ENCODE assay signal across 10 mouse cellular contexts in the genomic region with DNA sequence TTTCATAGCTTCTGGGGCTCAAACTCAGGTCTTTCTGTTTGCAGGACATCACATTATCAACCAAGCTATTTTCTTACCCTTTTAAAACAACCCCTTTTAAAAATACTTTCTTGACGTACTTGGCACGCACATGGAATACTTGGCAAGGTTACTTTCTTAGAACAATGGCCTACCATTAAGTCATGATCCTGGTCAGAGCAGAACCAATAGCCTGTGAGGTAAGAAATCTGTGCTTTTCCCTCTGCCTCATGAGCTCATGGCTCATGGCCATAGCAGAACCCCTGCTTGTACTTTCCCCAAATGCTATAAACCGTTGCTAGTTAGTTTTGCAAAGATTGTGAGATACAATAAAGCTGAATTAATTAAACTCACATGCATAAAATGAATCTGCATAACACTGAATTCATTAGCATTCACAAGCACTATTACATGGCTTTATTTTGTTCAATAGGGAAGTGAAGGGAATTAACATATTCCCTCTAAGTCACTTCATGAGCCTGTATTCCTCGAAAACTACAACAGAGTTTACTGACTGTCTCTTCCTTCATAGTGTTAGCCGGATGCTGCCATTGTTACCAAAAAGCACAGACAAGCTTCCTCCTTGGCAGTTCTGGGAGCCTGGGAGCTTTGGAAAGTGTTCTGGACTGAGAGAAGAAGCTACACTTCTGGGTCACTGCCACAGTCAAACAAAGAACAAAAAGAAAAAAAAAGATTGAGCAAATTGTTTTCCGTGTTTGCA. TPM values are rescaled to one million over a fixed set of nuclear protein-coding genes. Genes with fewer than 3 reads are reported as not detected.
DNase-seq lines count a peak whose midpoint lies in the region; ATAC-seq lines count a peak whose summit lies in the region.
"Had no signal": no experiment of that assay in that cellular context is flagged by ENCODE, and none has a peak within 500 bp of the region (broad histone marks: within the 10 kb centered on the region; RNA-seq: fewer than 3 reads in every experiment).

No protein-coding gene starts in this region.

- ATAC-seq in midbrain, embryonic 12.5 days (ENCODE audit: low FRiP score, low read depth), result 0 out of 2 replicates have a peak, but pooled peaks have one; percentile 34
- ATAC-seq in midbrain, embryonic 11.5 days (ENCODE audit: low FRiP score), result no peak
- ATAC-seq in intestine, embryonic 16.5 days, result no peak
- no peak; the same call in 1 of the 2 replicates for ATAC-seq in neural tube, embryonic 14.5 days (ENCODE audit: low read depth)

- intact Hi-C loops in left cerebral cortex, postnatal 36 days (cut with DNase I), result no loop called here

- no peaks in the 10 kb centered on the region for H3K27me3 ChIP-seq in midbrain, embryonic 12.5 days
- no peaks in the 10 kb centered on the region for H3K27me3 ChIP-seq in midbrain, embryonic 11.5 days (ENCODE audit: control insufficient read depth, insufficient read depth, low read length)
- H3K27me3 ChIP-seq in intestine, embryonic 16.5 days (replicated peaks; ENCODE audit: control insufficient read depth, insufficient read depth, low read length), result no peaks in the 10 kb centered on the region
- no peaks in the 10 kb centered on the region for H3K27me3 ChIP-seq in neural tube, embryonic 14.5 days (ENCODE audit: control insufficient read depth, insufficient read depth, low read length)

- no peak overlapping the region for H3K27ac ChIP-seq in midbrain, embryonic 12.5 days (replicated peaks)
- no peak overlapping the region for H3K27ac ChIP-seq in midbrain, embryonic 11.5 days (ENCODE audit: low read depth, low read length)
- H3K27ac ChIP-seq in intestine, embryonic 16.5 days (ENCODE audit: low read length), result 0 out of 2 replicates have a peak overlapping the region, but pooled peaks have one; percentile 21
- H3K27ac ChIP-seq in neural tube, embryonic 14.5 days (ENCODE audit: low read depth, low read length), result 0 out of 2 replicates have a peak overlapping the region, but pooled peaks have one; percentile 24

- H3K4me1 ChIP-seq in midbrain, embryonic 12.5 days, result peaks cover 5% of the 10 kb centered on the region
- no peaks in the 10 kb centered on the region for H3K4me1 ChIP-seq in midbrain, embryonic 11.5 days (ENCODE audit: control insufficient read depth, insufficient read depth, low read length)
- 0 out of 2 replicates have a peak, but pooled peaks cover 3% of the 10 kb centered on the region for H3K4me1 ChIP-seq in intestine, embryonic 16.5 days (ENCODE audit: control insufficient read depth, insufficient read depth, low read length)
- H3K4me1 ChIP-seq in neural tube, embryonic 14.5 days (ENCODE audit: control insufficient read depth, insufficient read depth, low read length), result peaks cover 5% of the 10 kb centered on the region; the same call in 1 of the 2 replicates
- H3K4me1 ChIP-seq: megakaryocyte, embryonic 14.5 days had no signal

- H3K4me3 ChIP-seq in midbrain, embryonic 12.5 days, result no peak overlapping the region
- H3K4me3 ChIP-seq in midbrain, embryonic 11.5 days (ENCODE audit: low read depth, low read length), result no peak overlapping the region
- no peak overlapping the region for H3K4me3 ChIP-seq in intestine, embryonic 16.5 days (ENCODE audit: low read length)
- no peak overlapping the region for H3K4me3 ChIP-seq in neural tube, embryonic 14.5 days (ENCODE audit: low read depth, low read length)
- H3K4me3 ChIP-seq: megakaryocyte, embryonic 14.5 days had no signal

- H3K36me3 ChIP-seq in midbrain, embryonic 12.5 days, result no peaks in the 10 kb centered on the region
- H3K36me3 ChIP-seq in midbrain, embryonic 11.5 days (ENCODE audit: control insufficient read depth, insufficient read depth, low read length), result no peaks in the 10 kb centered on the region
- no peaks in the 10 kb centered on the region for H3K36me3 ChIP-seq in intestine, embryonic 16.5 days (ENCODE audit: control insufficient read depth, insufficient read depth, low read length)
- no peaks in the 10 kb centered on the region for H3K36me3 ChIP-seq in neural tube, embryonic 14.5 days (ENCODE audit: control insufficient read depth, insufficient read depth, low read length)
- H3K36me3 ChIP-seq: G1E had no signal

- WGBS in midbrain, embryonic 12.5 days, result 45% methylated on average over 6 of the region's 6 CpGs
- 57% methylated on average over 6 of the region's 6 CpGs for WGBS in midbrain, embryonic 11.5 days
- WGBS in intestine, embryonic 16.5 days, result 35% methylated on average over 6 of the region's 6 CpGs
- 28% methylated on average over 6 of the region's 6 CpGs for WGBS in neural tube, embryonic 14.5 days

- no peaks in the 10 kb centered on the region for H3K9me3 ChIP-seq in midbrain, embryonic 12.5 days
- no peaks in the 10 kb centered on the region for H3K9me3 ChIP-seq in midbrain, embryonic 11.5 days (ENCODE audit: control insufficient read depth, low read length)
- no peaks in the 10 kb centered on the region for H3K9me3 ChIP-seq in intestine, embryonic 16.5 days (ENCODE audit: control insufficient read depth, low read length)
- H3K9me3 ChIP-seq in neural tube, embryonic 14.5 days (ENCODE audit: control insufficient read depth, low read length), result no peaks in the 10 kb centered on the region
- H3K9me3 ChIP-seq: G1E had no signal

- H3K9ac ChIP-seq in midbrain, embryonic 12.5 days (replicated peaks), result no peak overlapping the region
- H3K9ac ChIP-seq in midbrain, embryonic 11.5 days (ENCODE audit: low read length), result no peak overlapping the region
- H3K9ac ChIP-seq in intestine, embryonic 16.5 days (ENCODE audit: low read depth, low read length), result no peak overlapping the region
- no peak overlapping the region for H3K9ac ChIP-seq in neural tube, embryonic 14.5 days (replicated peaks; ENCODE audit: low read depth, low read length)

- H3K4me2 ChIP-seq in midbrain, embryonic 12.5 days (replicated peaks), result no peak overlapping the region
- no peak overlapping the region for H3K4me2 ChIP-seq in midbrain, embryonic 11.5 days
- H3K4me2 ChIP-seq in intestine, embryonic 16.5 days (ENCODE audit: low read depth, low read length), result no peak overlapping the region
- H3K4me2 ChIP-seq in neural tube, embryonic 14.5 days (ENCODE audit: low read depth, low read length), result no peak overlapping the region

- no peak for DNase-seq in midbrain, embryonic 11.5 days (ENCODE audit: low spot score, missing footprints)
- peak; percentile 27 to 52 for DNase-seq in heart, adult 18-20 months
- no peak for DNase-seq in left cerebral cortex, adult 8-10 months (ENCODE audit: low spot score in 2 of 2)
- DNase-seq in spleen, postnatal 36 days (ENCODE audit: low spot score in 2 of 2), result no peak
- no peak for DNase-seq in left cerebral cortex, postnatal 36 days (ENCODE audit: low spot score in 2 of 2)

RNA-seq across cellular contexts. Expression of a gene that starts 20.1 kb away (rescaled TPM):
- 20.4 and 22.3 TPM in 2 replicates for polyA plus RNA-seq in midbrain, embryonic 12.5 days (2016; fragmentation: Nextera tagmentation; extraction: Ambion mirVana)
- polyA plus RNA-seq in midbrain, embryonic 11.5 days (2014; fragmentation: Nextera tagmentation; extraction: Ambion mirVana), result 17.0 and 17.3 TPM in 2 replicates
- total RNA-seq in heart, adult 18-20 months (2021), result 1 to 10 TPM; 2.8 to 3.1 TPM
- 15.1 and 15.4 TPM in 2 replicates for polyA plus RNA-seq in intestine, embryonic 16.5 days (2015; fragmentation: Nextera tagmentation; extraction: Ambion mirVana)
- 9.6 and 17.5 TPM in 2 replicates for polyA plus RNA-seq in neural tube, embryonic 14.5 days (2014; fragmentation: Nextera tagmentation; extraction: Ambion mirVana)
- 10 to 100 TPM; 13.8 to 16.9 (median 14.8) TPM for total RNA-seq in left cerebral cortex, adult 8-10 months (2022)
- total RNA-seq in left cerebral cortex, postnatal 36 days (2021), result 10 to 100 TPM; 12.3 to 12.4 TPM
- polyA plus RNA-seq: G1E had no signal

Comparison
In these comparisons a context has a peak if more than half of its experiments do, and no peak if none do; other contexts are left out.
1. H3K27ac ChIP-seq: peak in intestine, embryonic 16.5 days (single experiment) and neural tube, embryonic 14.5 days (single experiment); none in midbrain, embryonic 12.5 days (single experiment) and midbrain, embryonic 11.5 days (single experiment).
2. DNase-seq: peak in heart, adult 18-20 months (2 of 2); none in midbrain, embryonic 11.5 days (single experiment), left cerebral cortex, adult 8-10 months (0 of 2), spleen, postnatal 36 days (0 of 2) and left cerebral cortex, postnatal 36 days (0 of 2).